Mouse (Mus musculus) E14TG2a.4 (cell line): ENCODE measurements around the gene Ccnl2.
A peak's percentile ranks its signal among the peaks of the same experiment; 100 is the strongest.

Experiments
- CTCF ChIP-seq: conservative IDR thresholded peaks from 2 replicates; pipeline ENCODE4 v1.5.1; 2014; ENCODE audit warnings: low read length
- NANOG ChIP-seq: IDR thresholded peaks from 2 replicates; pipeline ENCODE4 v1.6.1; 2014; ENCODE audit warnings: borderline replicate concordance, low read length, mixed read lengths
- POU5F1 ChIP-seq: IDR thresholded peaks from 2 replicates; pipeline ENCODE4 v1.6.1; 2014; ENCODE audit warnings: low read length, borderline replicate concordance

GRCm38 (mm10) chr4:155769880-155770512 lies 42.3 kb upstream of the Ccnl2 start:
- TF ChIP-seq CTCF = peak; percentile 40
- no peak for TF ChIP-seq POU5F1
- TF ChIP-seq NANOG = no peak
